Comparison of ENCODE assay signal across 20 mouse cellular contexts in genomic region chr13:44339061-44339741, GRCm38 (mm10).
DNase-seq lines count a peak whose midpoint lies in the region; ATAC-seq lines count a peak whose summit lies in the region.
"Had no signal": no experiment of that assay in that cellular context is flagged by ENCODE, and none has a peak within 500 bp of the region (broad histone marks: within the 10 kb centered on the region; RNA-seq: fewer than 3 reads in every experiment).

No protein-coding gene starts in this region.

- H3K27me3 ChIP-seq in lung, embryonic 15.5 days, result no peaks in the 10 kb centered on the region
- H3K27me3 ChIP-seq in liver, embryonic 15.5 days, result no peaks in the 10 kb centered on the region
- H3K27me3 ChIP-seq: embryonic facial prominence, embryonic 15.5 days; forebrain, embryonic 12.5 days; intestine, embryonic 15.5 days; neural tube, embryonic 15.5 days; Patski had no signal

- H3K4me1 ChIP-seq in lung, embryonic 15.5 days, result peaks cover 13% of the 10 kb centered on the region
- H3K4me1 ChIP-seq in liver, embryonic 15.5 days (replicated peaks), result peaks cover 10% of the 10 kb centered on the region
- H3K4me1 ChIP-seq: embryonic facial prominence, embryonic 15.5 days; forebrain, embryonic 12.5 days; intestine, embryonic 15.5 days; neural tube, embryonic 15.5 days had no signal

- no peak overlapping the region for H3K9ac ChIP-seq in lung, embryonic 15.5 days
- no peak overlapping the region for H3K9ac ChIP-seq in liver, embryonic 15.5 days
- H3K9ac ChIP-seq: embryonic facial prominence, embryonic 15.5 days; forebrain, embryonic 12.5 days; intestine, embryonic 15.5 days; neural tube, embryonic 15.5 days had no signal

- DNase-seq in CD4-positive, CD25-positive, alpha-beta regulatory T cell, adult 2 months (ENCODE audit: low read depth, low spot score), result peak; percentile 18
- no peak for DNase-seq in lung, postnatal 14 days
- DNase-seq in thymus, postnatal 36 days, result peak; percentile 15 to 38
- DNase-seq in cerebellum, adult 8-10 months, result no peak
- no peak for DNase-seq in adrenal gland, postnatal 25 days
- DNase-seq: cerebellum, postnatal 14 days; heart, adult 18-20 months; heart, postnatal 4 days; kidney, postnatal 25 days; left cerebral cortex, postnatal 4 days; right cerebral cortex, adult 18-20 months had no signal

- no peak overlapping the region for H3K4me2 ChIP-seq in lung, embryonic 15.5 days
- no peak overlapping the region for H3K4me2 ChIP-seq in liver, embryonic 15.5 days
- H3K4me2 ChIP-seq: embryonic facial prominence, embryonic 15.5 days; forebrain, embryonic 12.5 days; intestine, embryonic 15.5 days; neural tube, embryonic 15.5 days had no signal

- H3K27ac ChIP-seq in lung, embryonic 15.5 days, result no peak overlapping the region
- no peak overlapping the region for H3K27ac ChIP-seq in liver, embryonic 15.5 days (replicated peaks)
- H3K27ac ChIP-seq: embryonic facial prominence, embryonic 15.5 days; forebrain, embryonic 12.5 days; intestine, embryonic 15.5 days; neural tube, embryonic 15.5 days; stomach, postnatal 0 days had no signal

- H3K36me3 ChIP-seq in lung, embryonic 15.5 days, result no peaks in the 10 kb centered on the region
- no peaks in the 10 kb centered on the region for H3K36me3 ChIP-seq in liver, embryonic 15.5 days (replicated peaks)
- H3K36me3 ChIP-seq: embryonic facial prominence, embryonic 15.5 days; forebrain, embryonic 12.5 days; intestine, embryonic 15.5 days; neural tube, embryonic 15.5 days had no signal

- no peaks in the 10 kb centered on the region for H3K9me3 ChIP-seq in lung, embryonic 15.5 days
- no peaks in the 10 kb centered on the region for H3K9me3 ChIP-seq in liver, embryonic 15.5 days (replicated peaks)
- H3K9me3 ChIP-seq: embryonic facial prominence, embryonic 15.5 days; intestine, embryonic 15.5 days; neural tube, embryonic 15.5 days had no signal

- ATAC-seq in CD4-positive, CD25-positive, alpha-beta regulatory T cell, adult 4 months, result no peak
- peak; percentile 27 for ATAC-seq in lung, embryonic 15.5 days (ENCODE audit: borderline replicate concordance, extremely low read depth, low FRiP score, low TSS enrichment)
- ATAC-seq in liver, embryonic 15.5 days (ENCODE audit: insufficient read depth), result peak; percentile 80
- ATAC-seq: intestine, embryonic 15.5 days; Patski had no signal

- H3K4me3 ChIP-seq in lung, embryonic 15.5 days, result no peak overlapping the region
- no peak overlapping the region for H3K4me3 ChIP-seq in liver, embryonic 15.5 days (replicated peaks)
- H3K4me3 ChIP-seq: embryonic facial prominence, embryonic 15.5 days; forebrain, embryonic 12.5 days; intestine, embryonic 15.5 days; neural tube, embryonic 15.5 days had no signal

- WGBS in lung, embryonic 15.5 days, result 14% methylated on average over 6 of the region's 6 CpGs
- WGBS in liver, embryonic 15.5 days (ENCODE audit: insufficient replicate concordance), result 19% methylated on average over 6 of the region's 6 CpGs

Comparison
In these comparisons a context has a peak if more than half of its experiments do, and no peak if none do; other contexts are left out.
1. DNase-seq: peak in CD4-positive, CD25-positive, alpha-beta regulatory T cell, adult 2 months (single experiment) and thymus, postnatal 36 days (2 of 2); none in lung, postnatal 14 days (single experiment), cerebellum, adult 8-10 months (single experiment) and adrenal gland, postnatal 25 days (single experiment).